Mouse (Mus musculus) CH12.LX (cell line): ENCODE measurements around the gene Tmem140.

Experiments used
- CTCF ChIP-seq, 2 experiments: IDR thresholded peaks in 1 of 2; conservative IDR thresholded peaks in 1 of 2; 2 replicates each; pipeline ENCODE4 v1.5.1; 2011 to 2012; ENCODE audit warnings: low read depth in 2 of 2, low read length in 2 of 2, improper control_type of control experiment in 1 of 2, inconsistent platforms in 1 of 2, mild to moderate bottlenecking in 1 of 2, moderate library complexity in 1 of 2
- HCFC1 ChIP-seq: IDR thresholded peaks from 2 replicates; pipeline ENCODE4 v1.6.1; 2012; ENCODE audit warnings: low read depth, mild to moderate bottlenecking, inconsistent platforms, low read length, improper control_type of control experiment
- KAT2A ChIP-seq: IDR thresholded peaks from 2 replicates; pipeline ENCODE4 v1.6.1; 2012; ENCODE audit warnings: low read length, improper control_type of control experiment, inconsistent platforms; ENCODE audit not compliant: insufficient replicate concordance
- POLR2A ChIP-seq: IDR thresholded peaks from 2 replicates; pipeline ENCODE4 v1.6.1; 2011; ENCODE audit warnings: low read depth, mild to moderate bottlenecking, improper control_type of control experiment, low read length
- POLR2AphosphoS2 ChIP-seq: IDR thresholded peaks from 2 replicates; pipeline ENCODE4 v1.6.1; 2011; ENCODE audit warnings: low read depth, low read length, improper control_type of control experiment
- TCF12 ChIP-seq: IDR thresholded peaks from 2 replicates; pipeline ENCODE4 v1.6.1; 2014; ENCODE audit warnings: low read depth, mild to moderate bottlenecking, inconsistent platforms, low read length, improper control_type of control experiment
- USF1 ChIP-seq: IDR thresholded peaks from 2 replicates; pipeline ENCODE4 v1.6.1; 2014; ENCODE audit warnings: low read depth, mild to moderate bottlenecking, inconsistent platforms, low read length, improper control_type of control experiment
- USF2 ChIP-seq: conservative IDR thresholded peaks from 2 replicates; pipeline ENCODE4 v1.6.1; 2011; ENCODE audit warnings: low read depth, low read length, improper control_type of control experiment
- ZC3H11A ChIP-seq: IDR thresholded peaks from 2 replicates; pipeline ENCODE4 v1.6.1; 2012; ENCODE audit warnings: low read depth, mild to moderate bottlenecking, inconsistent platforms, low read length, improper control_type of control experiment
- ZNF384 ChIP-seq: IDR thresholded peaks from 2 replicates; pipeline ENCODE4 v1.6.1; 2012; ENCODE audit warnings: low read depth, low read length, improper control_type of control experiment, inconsistent platforms

- TF ChIP-seq CTCF (conservative IDR thresholded peaks at IDR 0.05 in 1 of 2, IDR thresholded peaks at IDR 0.05 in 1 of 2; ENCODE audit: low read depth in 2 of 2, low read length in 2 of 2) (no peak), USF2 (no peak), KAT2A (no peak), HCFC1 (no peak), ZNF384 (no peak), POLR2A (no peak), TCF12 (no peak), USF1 (no peak), POLR2AphosphoS2 (no peak), ZC3H11A (no peak)
These were observed 9.9 kb downstream of the Tmem140 start for GRCm38 (mm10) chr6:34872871-34873270.
